Mouse (Mus musculus): ENCODE measurements at regions not wholly inside any gene's neighbourhood (a gene's known extent, or its start where the extent isn't known, plus 50 kb on each side); places are given as distances from the start of the nearest gene placed in this dataset.

DNA sequence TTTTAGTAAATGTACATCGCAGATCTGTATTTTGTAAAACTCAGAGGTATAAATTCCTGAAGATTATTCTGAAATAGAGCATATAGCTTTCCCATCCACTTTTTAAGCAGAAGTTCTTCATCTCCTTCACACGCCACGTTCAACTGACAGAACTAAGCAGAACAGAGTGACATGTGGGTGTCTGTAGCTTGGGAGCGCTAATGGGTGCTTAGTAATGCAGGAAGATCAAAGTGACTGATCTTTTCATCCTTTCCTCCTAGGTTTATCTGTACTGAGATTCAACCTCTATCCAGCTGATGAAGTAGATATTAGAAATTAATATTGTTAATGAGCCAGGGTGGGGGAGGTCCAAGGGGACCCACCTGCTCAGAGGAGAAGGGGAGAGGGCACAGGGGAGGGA, 201.8 kb upstream of the Gm9833 start:
- TF ChIP-seq CTCF (IDR thresholded peaks at IDR 0.05) (no peak), EP300 (IDR thresholded peaks at IDR 0.05) (no peak)
